Mouse (Mus musculus): ENCODE measurements around the gene Lbp. TPM values are rescaled to one million over a fixed set of nuclear protein-coding genes. Genes with fewer than 3 reads are reported as not detected.
A peak's percentile ranks its signal among the peaks of the same experiment; 100 is the strongest.

Lbp gene
- polyA plus RNA-seq, 1 experiment from 2014 or later = 16.0 TPM

DNA sequence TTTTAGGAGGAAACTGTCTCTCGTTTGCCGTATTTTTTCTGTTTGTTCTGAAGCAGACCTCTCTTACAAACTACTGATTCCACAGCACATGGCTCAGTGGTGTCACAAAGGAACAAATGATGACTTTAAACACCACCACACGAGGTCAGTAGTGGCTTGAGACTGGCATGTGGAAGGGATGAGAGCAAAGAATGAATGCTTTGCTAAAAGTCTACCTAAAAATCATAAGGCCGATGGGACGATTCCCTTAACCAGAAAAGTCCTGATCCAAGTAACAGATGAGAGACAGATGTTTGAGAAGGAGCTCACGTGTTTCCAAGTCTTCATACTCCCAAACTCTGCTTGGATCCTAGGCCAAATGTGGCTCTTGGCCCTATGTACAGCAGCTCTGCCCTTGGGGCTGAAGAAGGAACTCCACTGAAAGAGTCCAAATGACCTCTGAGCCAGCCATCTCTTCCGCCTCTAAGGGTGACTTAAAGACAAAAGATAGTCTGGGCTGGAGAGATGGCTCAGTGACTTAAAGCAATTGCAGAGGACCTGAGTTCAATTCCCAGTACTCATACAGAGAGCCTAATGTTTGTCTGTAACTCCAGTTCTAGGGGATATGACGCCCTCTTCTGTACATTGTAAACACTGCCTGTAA is 55.5 kb downstream of the Lbp start:
- Histone ChIP-seq H3K9ac (ENCODE audit: low read length) (no peak overlapping the region; the same call in 1 of the 2 replicates), H3K27ac (ENCODE audit: low read length) (peak overlapping the region; percentile 42), H3K4me1 (ENCODE audit: control insufficient read depth, insufficient read depth, low read length) (peaks cover 10% of the 10 kb centered on the region), H3K4me3 (ENCODE audit: low read length) (peak overlapping the region; percentile 70), H3K9me3 (replicated peaks; ENCODE audit: control insufficient read depth, low read length) (no peaks in the 10 kb centered on the region), H3K4me2 (ENCODE audit: low read depth, low read length) (peak overlapping the region; percentile 77), H3K36me3 (ENCODE audit: control insufficient read depth, insufficient read depth) (peaks cover 27% of the 10 kb centered on the region), H3K27me3 (ENCODE audit: control insufficient read depth, insufficient read depth, low read length) (no peaks in the 10 kb centered on the region)
- WGBS = 33% methylated on average over 8 of the region's 8 CpGs
- no peak for ATAC-seq (replicated peaks; ENCODE audit: extremely low read depth, insufficient read depth, low FRiP score)

DNA sequence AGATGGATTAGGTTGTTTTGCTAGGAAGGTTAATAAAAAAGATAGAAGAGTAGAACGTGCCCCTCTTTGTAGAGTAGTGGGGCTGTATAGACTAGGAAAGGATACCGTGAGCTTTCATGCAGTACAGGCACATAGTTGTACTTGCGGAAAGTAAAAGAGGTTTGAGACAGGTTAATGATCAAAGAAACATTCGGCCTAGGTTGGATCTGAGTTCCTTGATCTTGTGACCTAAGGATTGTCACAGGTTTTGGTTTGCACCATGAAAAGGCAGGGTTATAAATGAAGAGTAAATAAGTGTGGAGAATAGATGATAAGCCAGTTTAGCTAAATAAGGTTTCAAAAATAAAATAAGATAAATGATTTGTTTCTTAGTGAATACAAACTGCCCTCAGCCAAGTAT is 57.9 kb downstream of the Lbp start:
- ATAC-seq (replicated peaks; ENCODE audit: extremely low read depth, insufficient read depth, low FRiP score) = no peak
- Histone ChIP-seq H3K9me3 (replicated peaks; ENCODE audit: control insufficient read depth, low read length) (no peaks in the 10 kb centered on the region), H3K36me3 (ENCODE audit: control insufficient read depth, insufficient read depth) (peaks cover 6% of the 10 kb centered on the region), H3K9ac (ENCODE audit: low read length) (no peak overlapping the region), H3K27ac (ENCODE audit: low read length) (no peak overlapping the region), H3K4me1 (ENCODE audit: control insufficient read depth, insufficient read depth, low read length) (peaks cover 10% of the 10 kb centered on the region), H3K27me3 (ENCODE audit: control insufficient read depth, insufficient read depth, low read length) (no peaks in the 10 kb centered on the region), H3K4me3 (ENCODE audit: low read length) (no peak overlapping the region), H3K4me2 (ENCODE audit: low read depth, low read length) (no peak overlapping the region)
- 78% methylated on average over 4 of the region's 4 CpGs for WGBS

DNA sequence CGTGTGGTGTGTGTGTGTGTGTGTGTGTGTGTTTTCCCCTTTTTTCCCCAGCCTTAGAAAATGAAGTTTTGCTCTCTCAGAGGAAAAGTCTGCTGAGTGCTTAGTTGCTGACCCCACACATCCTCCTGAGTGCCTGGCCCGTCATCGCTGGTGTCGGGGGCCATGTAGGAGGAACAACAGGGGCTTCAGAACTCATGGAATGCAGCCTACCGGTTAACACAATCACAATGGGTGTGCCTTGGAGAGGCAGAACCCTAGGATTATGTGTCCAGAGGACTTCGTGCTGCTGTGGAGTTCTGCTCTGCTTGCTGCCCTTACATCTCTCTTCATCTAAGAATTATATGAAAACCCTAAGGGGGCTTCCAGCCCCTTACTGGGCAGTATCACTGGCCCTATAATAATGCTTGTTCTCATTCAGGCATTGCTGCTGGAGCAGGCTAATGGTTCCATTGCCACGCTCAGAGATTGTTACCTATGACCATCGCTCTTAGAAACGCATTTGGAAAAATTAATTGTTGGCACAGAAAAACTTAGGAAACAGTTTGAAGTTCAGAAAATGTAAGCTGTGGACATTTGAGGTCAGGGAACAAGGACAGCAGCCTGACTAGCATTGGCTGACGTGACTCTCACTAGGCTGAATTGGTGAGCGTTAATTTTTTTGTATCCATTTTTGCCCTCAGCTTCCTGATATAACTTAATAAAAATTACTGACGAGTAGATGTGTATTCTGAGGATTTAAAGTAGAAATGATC is 59.0 kb downstream of the Lbp start:
- Histone ChIP-seq H3K9ac (ENCODE audit: low read length) (no peak overlapping the region), H3K4me3 (ENCODE audit: low read length) (no peak overlapping the region), H3K27ac (ENCODE audit: low read length) (no peak overlapping the region), H3K4me2 (ENCODE audit: low read depth, low read length) (no peak overlapping the region), H3K9me3 (replicated peaks; ENCODE audit: control insufficient read depth, low read length) (no peaks in the 10 kb centered on the region), H3K4me1 (ENCODE audit: control insufficient read depth, insufficient read depth, low read length) (peaks cover 5% of the 10 kb centered on the region), H3K27me3 (ENCODE audit: control insufficient read depth, insufficient read depth, low read length) (no peaks in the 10 kb centered on the region), H3K36me3 (ENCODE audit: control insufficient read depth, insufficient read depth) (no peaks in the 10 kb centered on the region; the same call in 1 of the 2 replicates)
- ATAC-seq (replicated peaks; ENCODE audit: extremely low read depth, insufficient read depth, low FRiP score) = no peak
- 64% methylated on average over 12 of the region's 12 CpGs for WGBS

DNA sequence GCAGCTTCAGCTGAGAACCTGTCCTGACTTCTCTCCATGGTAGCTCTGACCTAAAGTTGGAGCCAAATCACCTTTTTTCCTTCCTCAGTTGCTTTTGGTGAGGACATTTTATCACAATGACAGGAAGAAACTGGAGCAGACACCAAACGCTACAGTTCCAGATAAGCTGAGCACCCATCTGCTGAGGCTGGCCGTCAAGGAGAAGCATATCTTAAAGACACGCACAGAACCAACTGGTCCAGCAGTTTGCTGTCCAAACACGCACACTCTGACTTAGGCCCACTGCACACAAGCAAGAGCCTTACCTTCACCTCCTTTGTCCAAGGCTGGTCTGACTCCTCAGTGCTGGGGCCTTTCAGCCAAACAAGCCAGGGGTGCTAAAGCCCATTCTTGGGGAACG is 61.4 kb downstream of the Lbp start:
- no peak for ATAC-seq (replicated peaks; ENCODE audit: extremely low read depth, insufficient read depth, low FRiP score)
- H3K27ac ChIP-seq (ENCODE audit: low read length) = no peak overlapping the region
- H3K9me3 ChIP-seq (replicated peaks; ENCODE audit: control insufficient read depth, low read length) = no peaks in the 10 kb centered on the region
- H3K27me3 ChIP-seq (ENCODE audit: control insufficient read depth, insufficient read depth, low read length) = no peaks in the 10 kb centered on the region
- H3K4me2 ChIP-seq (ENCODE audit: low read depth, low read length) = no peak overlapping the region
- WGBS = 60% methylated on average over 5 of the region's 5 CpGs
- H3K4me3 ChIP-seq (ENCODE audit: low read length) = no peak overlapping the region
- no peaks in the 10 kb centered on the region for H3K36me3 ChIP-seq (ENCODE audit: control insufficient read depth, insufficient read depth)
- no peak overlapping the region for H3K9ac ChIP-seq (ENCODE audit: low read length)
- no peaks in the 10 kb centered on the region for H3K4me1 ChIP-seq (ENCODE audit: control insufficient read depth, insufficient read depth, low read length)

DNA sequence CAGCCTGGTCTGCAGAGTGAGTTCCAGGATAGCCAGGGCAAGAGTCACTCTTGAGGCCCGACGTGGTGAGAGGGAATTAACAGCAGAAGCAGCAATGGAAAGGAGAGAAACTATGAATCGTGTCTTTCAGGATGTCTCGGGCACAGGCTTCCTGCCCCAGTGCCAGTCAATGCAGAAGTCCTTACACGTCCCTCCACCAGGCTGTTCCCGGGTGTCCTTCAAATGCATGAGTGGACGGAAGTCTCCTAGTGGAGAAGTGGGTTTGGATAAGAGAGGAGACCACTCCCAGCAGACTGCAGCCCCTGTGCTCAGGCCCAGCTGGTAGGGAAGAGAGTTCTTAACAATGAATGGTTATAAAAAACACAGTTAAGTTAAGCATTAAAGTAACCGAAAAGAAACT is 62.0 kb downstream of the Lbp start:
- Histone ChIP-seq H3K27ac (ENCODE audit: low read length) (no peak overlapping the region), H3K27me3 (ENCODE audit: control insufficient read depth, insufficient read depth, low read length) (no peaks in the 10 kb centered on the region), H3K9me3 (replicated peaks; ENCODE audit: control insufficient read depth, low read length) (no peaks in the 10 kb centered on the region), H3K4me2 (ENCODE audit: low read depth, low read length) (no peak overlapping the region), H3K9ac (ENCODE audit: low read length) (no peak overlapping the region), H3K36me3 (ENCODE audit: control insufficient read depth, insufficient read depth) (no peaks in the 10 kb centered on the region), H3K4me1 (ENCODE audit: control insufficient read depth, insufficient read depth, low read length) (no peaks in the 10 kb centered on the region), H3K4me3 (ENCODE audit: low read length) (no peak overlapping the region)
- WGBS = 85% methylated on average over 8 of the region's 8 CpGs
- no peak for ATAC-seq (replicated peaks; ENCODE audit: extremely low read depth, insufficient read depth, low FRiP score)

DNA sequence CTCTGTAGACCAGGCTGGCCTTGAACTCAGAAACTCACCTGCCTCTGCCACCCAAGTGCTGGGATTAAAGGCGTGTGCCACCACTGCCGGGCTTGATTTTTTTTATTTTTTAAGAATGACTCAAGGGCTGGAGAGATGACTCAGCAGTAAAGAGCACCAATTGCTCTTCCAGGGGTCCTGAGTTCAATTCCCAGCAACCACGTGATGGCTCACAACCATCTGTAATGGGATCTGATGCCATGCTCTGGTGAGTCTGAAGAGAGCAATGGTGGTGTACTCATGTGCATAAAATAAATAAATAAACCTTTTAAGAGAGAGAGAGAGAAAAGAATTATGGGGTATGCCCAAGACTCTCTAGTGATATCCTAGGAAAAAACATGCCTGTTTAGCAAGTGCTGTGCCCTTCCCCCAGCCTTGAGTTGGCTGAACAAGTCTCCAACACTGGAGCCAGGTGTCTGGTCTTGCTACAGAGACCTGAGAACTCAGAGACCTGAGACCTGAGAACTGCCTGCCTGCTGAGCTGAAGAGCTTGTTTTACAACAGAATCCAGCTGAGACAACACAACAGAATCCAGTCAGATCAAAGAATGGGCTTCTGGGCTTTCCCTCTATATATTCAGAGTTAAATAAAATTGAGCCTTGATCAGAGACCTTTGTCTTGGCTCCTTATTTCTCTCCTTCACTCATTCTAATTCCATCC is 63.3 kb downstream of the Lbp start:
- no peak overlapping the region for H3K4me2 ChIP-seq (ENCODE audit: low read depth, low read length)
- no peak overlapping the region for H3K9ac ChIP-seq (ENCODE audit: low read length)
- H3K36me3 ChIP-seq (ENCODE audit: control insufficient read depth, insufficient read depth) = no peaks in the 10 kb centered on the region
- H3K27ac ChIP-seq (ENCODE audit: low read length) = no peak overlapping the region
- H3K4me1 ChIP-seq (ENCODE audit: control insufficient read depth, insufficient read depth, low read length) = no peaks in the 10 kb centered on the region
- H3K9me3 ChIP-seq (replicated peaks; ENCODE audit: control insufficient read depth, low read length) = no peaks in the 10 kb centered on the region
- H3K4me3 ChIP-seq (ENCODE audit: low read length) = no peak overlapping the region
- ATAC-seq (replicated peaks; ENCODE audit: extremely low read depth, insufficient read depth, low FRiP score) = no peak
- WGBS = 81% methylated on average over 3 of the region's 3 CpGs
- H3K27me3 ChIP-seq (ENCODE audit: control insufficient read depth, insufficient read depth, low read length) = peaks cover 8% of the 10 kb centered on the region; the same call in 1 of the 2 replicates

DNA sequence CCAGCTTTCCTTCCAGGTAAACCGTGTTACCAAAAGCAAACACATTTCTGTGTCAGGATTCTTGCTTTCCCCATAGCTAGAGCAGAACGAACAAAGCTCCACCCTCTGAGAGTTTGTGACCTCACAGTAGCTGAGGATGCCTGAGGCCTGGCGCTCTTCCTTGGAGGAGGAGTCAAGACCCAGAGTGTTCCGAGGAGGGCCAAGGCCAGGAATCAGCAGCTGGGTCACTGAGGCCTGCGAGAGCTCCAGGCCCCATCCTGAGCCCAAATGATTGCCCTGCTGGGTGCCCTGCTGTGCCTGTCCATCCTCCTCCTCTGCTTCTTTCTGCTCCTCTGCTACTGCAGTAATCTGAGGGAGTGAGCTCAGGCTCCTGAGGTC is 63.9 kb downstream of the Lbp start:
- Histone ChIP-seq H3K9me3 (replicated peaks; ENCODE audit: control insufficient read depth, low read length) (no peaks in the 10 kb centered on the region), H3K27ac (ENCODE audit: low read length) (no peak overlapping the region), H3K4me1 (ENCODE audit: control insufficient read depth, insufficient read depth, low read length) (no peaks in the 10 kb centered on the region), H3K27me3 (ENCODE audit: control insufficient read depth, insufficient read depth, low read length) (peaks cover 11% of the 10 kb centered on the region; the same call in 1 of the 2 replicates), H3K9ac (ENCODE audit: low read length) (no peak overlapping the region), H3K36me3 (ENCODE audit: control insufficient read depth, insufficient read depth) (no peaks in the 10 kb centered on the region), H3K4me3 (ENCODE audit: low read length) (no peak overlapping the region), H3K4me2 (ENCODE audit: low read depth, low read length) (no peak overlapping the region)
- 20% methylated on average over 5 of the region's 5 CpGs for WGBS
- no peak for ATAC-seq (replicated peaks; ENCODE audit: extremely low read depth, insufficient read depth, low FRiP score)

DNA sequence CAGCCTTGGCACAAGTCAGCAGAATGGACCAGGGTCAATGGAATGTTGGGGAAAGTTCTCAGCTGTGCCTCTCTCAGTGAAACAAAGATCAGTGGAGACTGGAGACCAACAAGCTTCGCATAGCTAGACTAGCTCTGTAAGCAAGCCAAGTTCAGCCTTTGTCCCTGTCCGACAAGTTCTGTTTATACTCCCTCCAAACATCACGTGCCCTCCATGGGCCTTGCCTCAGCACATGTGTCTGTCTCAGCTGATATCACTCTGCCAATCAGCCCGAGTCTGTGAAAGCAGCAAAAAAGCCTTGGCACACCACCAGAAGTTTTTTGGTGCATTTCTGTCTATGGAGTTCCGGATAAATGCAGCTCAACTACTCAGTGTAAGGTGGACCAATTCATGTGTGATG is 66.8 kb downstream of the Lbp start:
- Histone ChIP-seq H3K9ac (ENCODE audit: low read length) (no peak overlapping the region), H3K36me3 (ENCODE audit: control insufficient read depth, insufficient read depth) (no peaks in the 10 kb centered on the region), H3K4me1 (ENCODE audit: control insufficient read depth, insufficient read depth, low read length) (no peaks in the 10 kb centered on the region; the same call in 1 of the 2 replicates), H3K9me3 (replicated peaks; ENCODE audit: control insufficient read depth, low read length) (no peaks in the 10 kb centered on the region), H3K4me2 (ENCODE audit: low read depth, low read length) (no peak overlapping the region), H3K27ac (ENCODE audit: low read length) (no peak overlapping the region), H3K4me3 (ENCODE audit: low read length) (no peak overlapping the region), H3K27me3 (ENCODE audit: control insufficient read depth, insufficient read depth, low read length) (peaks cover 31% of the 10 kb centered on the region)
- ATAC-seq (replicated peaks; ENCODE audit: extremely low read depth, insufficient read depth, low FRiP score) = peak; percentile 41; the same call in 1 of the 2 replicates
- 36% methylated on average over 5 of the region's 5 CpGs for WGBS

DNA sequence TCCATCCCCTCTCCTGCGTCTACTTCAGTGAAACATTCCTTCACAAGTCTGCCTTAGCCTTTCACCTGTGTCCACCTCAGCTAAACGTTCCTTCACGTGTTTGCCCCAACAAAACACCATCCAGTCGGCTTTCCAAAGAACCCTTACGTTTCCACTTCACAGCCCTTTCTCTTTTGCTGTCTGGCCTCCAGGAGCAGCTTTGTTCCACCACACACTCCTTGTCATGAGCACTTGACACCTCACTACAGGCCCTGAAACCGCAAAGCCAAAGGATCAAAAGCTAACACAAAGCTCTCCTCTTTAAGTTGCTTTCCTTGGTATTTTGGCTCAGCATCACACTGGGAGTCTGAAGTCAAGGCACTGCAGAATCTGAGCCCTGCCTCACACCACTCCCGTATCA is 67.2 kb downstream of the Lbp start:
- Histone ChIP-seq H3K4me1 (ENCODE audit: control insufficient read depth, insufficient read depth, low read length) (no peaks in the 10 kb centered on the region; the same call in 1 of the 2 replicates), H3K27ac (ENCODE audit: low read length) (no peak overlapping the region), H3K4me2 (ENCODE audit: low read depth, low read length) (no peak overlapping the region), H3K27me3 (ENCODE audit: control insufficient read depth, insufficient read depth, low read length) (peaks cover 31% of the 10 kb centered on the region), H3K4me3 (ENCODE audit: low read length) (no peak overlapping the region), H3K9me3 (replicated peaks; ENCODE audit: control insufficient read depth, low read length) (no peaks in the 10 kb centered on the region), H3K9ac (ENCODE audit: low read length) (no peak overlapping the region), H3K36me3 (ENCODE audit: control insufficient read depth, insufficient read depth) (no peaks in the 10 kb centered on the region)
- WGBS = 59% methylated on average over 7 of the region's 7 CpGs
- ATAC-seq (replicated peaks; ENCODE audit: extremely low read depth, insufficient read depth, low FRiP score) = no peak

Measured in heart, embryonic 16.5 days (tissue).